Comparison of ENCODE assay signal across 8 mouse cellular contexts in the genomic region with DNA sequence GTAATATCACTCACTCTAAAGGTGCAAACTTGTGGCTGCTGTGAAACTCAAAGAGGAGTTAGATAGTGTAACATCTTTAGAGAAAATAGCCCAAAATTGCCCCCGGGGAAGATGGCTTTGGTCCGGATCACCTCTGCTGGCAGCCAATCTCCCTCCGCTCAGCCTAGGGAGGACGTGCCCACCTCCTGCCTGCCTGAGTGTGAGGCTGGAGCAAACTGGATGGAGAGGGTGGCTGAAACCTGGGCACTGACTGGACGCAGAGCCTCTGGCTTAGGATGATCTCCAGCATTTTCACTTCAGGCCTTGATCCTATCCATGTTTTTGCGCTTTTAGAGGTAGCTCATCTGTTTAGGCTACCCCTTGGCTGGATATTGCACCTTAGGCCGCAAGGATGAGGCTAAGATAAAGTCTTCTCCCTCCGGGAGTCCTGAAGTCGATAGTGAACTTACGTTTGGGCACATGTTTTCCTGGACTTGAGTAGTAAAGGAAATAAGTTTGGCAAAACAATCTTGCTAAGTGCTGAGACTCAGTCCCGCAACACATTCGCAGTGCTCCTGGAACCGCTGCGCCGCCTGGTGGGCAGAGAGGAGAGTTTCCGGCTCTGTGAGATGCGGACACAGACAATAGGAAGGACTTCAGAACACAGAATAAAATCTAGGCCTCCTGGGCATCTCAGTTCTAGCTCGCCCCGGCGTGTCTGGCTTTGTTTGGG. TPM values are rescaled to one million over a fixed set of nuclear protein-coding genes. Genes with fewer than 3 reads are reported as not detected.
A peak's percentile ranks its signal among the peaks of the same experiment; 100 is the strongest.
DNase-seq lines count a peak whose midpoint lies in the region; ATAC-seq and TF ChIP-seq lines count a peak whose summit lies in the region.

No protein-coding gene starts in this region.

- ATAC-seq in hindbrain, embryonic 14.5 days (ENCODE audit: low FRiP score), result no peak
- ATAC-seq in megakaryocyte, adult 5-6 weeks (ENCODE audit: poor library complexity, severe bottlenecking), result peak; percentile 84

- peak; percentile 93 for TF ChIP-seq CTCF in left cerebral cortex, adult 2 months (IDR thresholded peaks at IDR 0.05)

- H3K27ac ChIP-seq in hindbrain, embryonic 14.5 days, result no peak overlapping the region
- peak overlapping the region; percentile 87 for H3K27ac ChIP-seq in left cerebral cortex, adult 2 months

- peak overlapping the region; percentile 46 for H3K4me3 ChIP-seq in hindbrain, embryonic 14.5 days (replicated peaks; ENCODE audit: low read length)
- H3K4me3 ChIP-seq in left cerebral cortex, adult 2 months, result peak overlapping the region; percentile 61; the same call in 1 of the 2 replicates

- H3K4me1 ChIP-seq in hindbrain, embryonic 14.5 days (replicated peaks; ENCODE audit: control insufficient read depth, insufficient read depth, low read length), result peaks cover 28% of the 10 kb centered on the region

- H3K9me3 ChIP-seq in hindbrain, embryonic 14.5 days (ENCODE audit: control insufficient read depth, low read length), result no peaks in the 10 kb centered on the region

- peak overlapping the region; percentile 95 for H3K4me2 ChIP-seq in hindbrain, embryonic 14.5 days (replicated peaks)

- no peaks in the 10 kb centered on the region for H3K36me3 ChIP-seq in hindbrain, embryonic 14.5 days (replicated peaks; ENCODE audit: control insufficient read depth, insufficient read depth)

- H3K27me3 ChIP-seq in hindbrain, embryonic 14.5 days (ENCODE audit: control insufficient read depth, insufficient read depth, low read length), result peaks cover 29% of the 10 kb centered on the region

- DNase-seq in Muller cell, postnatal 12 days (ENCODE audit: inconsistent ontology term), result peak; percentile 87
- DNase-seq in cerebellum, adult 9-11 months, result peak; percentile 83
- DNase-seq in gastrocnemius, adult 18-20 months (ENCODE audit: low spot score), result peak; percentile 85
- peak; percentile 89 for DNase-seq in hindbrain, embryonic 14.5 days (ENCODE audit: low spot score)
- DNase-seq in left cerebral cortex, adult 2 months (ENCODE audit: extremely low spot score in 1 of 2, low spot score in 2 of 2), result peak; percentile 78 to 82
- DNase-seq in retina, postnatal 7 days (ENCODE audit: low read depth, low spot score), result peak; percentile 76
- DNase-seq in urinary bladder, adult 2 months (ENCODE audit: low spot score), result peak; percentile 80

- WGBS in hindbrain, embryonic 14.5 days, result 11% methylated on average over 20 of the region's 20 CpGs

- peak overlapping the region; percentile 61 for H3K9ac ChIP-seq in hindbrain, embryonic 14.5 days

- intact Hi-C loops in left cerebral cortex, adult 2 months (cut with DNase I), result loop anchor here (1.0 kb wide), 2 partner anchors 31 to 35 kb away; a partner anchor contains a TSS

RNA-seq across cellular contexts. Expression of a gene that starts 0.8 kb away (rescaled TPM):
- total RNA-seq in gastrocnemius, adult 18-20 months (2021), result 10 to 100 TPM in 1 of 2 experiments, 1 to 10 TPM in 1; 5.7 to 18.8 TPM
- polyA plus RNA-seq in hindbrain, embryonic 14.5 days (2014; fragmentation: Nextera tagmentation; extraction: Ambion mirVana), result 9.4 and 10.8 TPM in 2 replicates
- total RNA-seq in left cerebral cortex, adult 2 months (2021), result 1 to 10 TPM; 5.5 to 5.9 TPM
- total RNA-seq in megakaryocyte, adult 5-6 weeks (2015), result not detected in 2 replicates
- total RNA-seq in megakaryocyte, adult 5-6 weeks (2017), result not detected in 2 replicates
- polyA plus RNA-seq in urinary bladder, adult 2 months (2012; rRNA removed), result 41.8 and 43.5 TPM in 2 replicates

RNA-seq across cellular contexts. Expression of a gene that starts 11.4 kb away (rescaled TPM):
- total RNA-seq in gastrocnemius, adult 18-20 months (2021), result 1 to 10 TPM; 7.0 to 8.9 TPM
- polyA plus RNA-seq in hindbrain, embryonic 14.5 days (2014; fragmentation: Nextera tagmentation; extraction: Ambion mirVana), result 36.0 and 38.8 TPM in 2 replicates
- 10 to 100 TPM; 36.0 to 38.6 TPM for total RNA-seq in left cerebral cortex, adult 2 months (2021)
- total RNA-seq in megakaryocyte, adult 5-6 weeks (2015), result 42.9 and 68.4 TPM in 2 replicates
- total RNA-seq in megakaryocyte, adult 5-6 weeks (2017), result 31.5 and 52.2 TPM in 2 replicates
- 128 and 156 TPM in 2 replicates for polyA plus RNA-seq in urinary bladder, adult 2 months (2012; rRNA removed)

RNA-seq across cellular contexts. Expression of a gene that starts 22.6 kb away (rescaled TPM):
- total RNA-seq in gastrocnemius, adult 18-20 months (2021), result 10 to 100 TPM; 22.6 to 24.3 TPM
- 80.7 and 94.4 TPM in 2 replicates for polyA plus RNA-seq in hindbrain, embryonic 14.5 days (2014; fragmentation: Nextera tagmentation; extraction: Ambion mirVana)
- total RNA-seq in left cerebral cortex, adult 2 months (2021), result 10 to 100 TPM; 50.9 to 53.1 TPM
- total RNA-seq in megakaryocyte, adult 5-6 weeks (2015), result 84.6 and 95.5 TPM in 2 replicates
- total RNA-seq in megakaryocyte, adult 5-6 weeks (2017), result 72.1 and 82.3 TPM in 2 replicates
- polyA plus RNA-seq in urinary bladder, adult 2 months (2012; rRNA removed), result 200 and 251 TPM in 2 replicates

RNA-seq across cellular contexts. Expression of a gene that starts 35.6 kb away (rescaled TPM):
- under 1 TPM; 0.14 to 0.31 TPM for total RNA-seq in gastrocnemius, adult 18-20 months (2021)
- 65.8 and 66.5 TPM in 2 replicates for polyA plus RNA-seq in hindbrain, embryonic 14.5 days (2014; fragmentation: Nextera tagmentation; extraction: Ambion mirVana)
- 10 to 100 TPM; 82.8 to 85.1 TPM for total RNA-seq in left cerebral cortex, adult 2 months (2021)
- 0.39 and 0.80 TPM in 2 replicates for total RNA-seq in megakaryocyte, adult 5-6 weeks (2015)
- 0.55 TPM in 1 of 2 replicates, not detected in the other for total RNA-seq in megakaryocyte, adult 5-6 weeks (2017)
- 4.1 and 6.0 TPM in 2 replicates for polyA plus RNA-seq in urinary bladder, adult 2 months (2012; rRNA removed)

RNA-seq across cellular contexts. Expression of a gene that starts 36.0 kb away (rescaled TPM):
- total RNA-seq in gastrocnemius, adult 18-20 months (2021), result 10 to 100 TPM; 70.2 to 74.5 TPM
- polyA plus RNA-seq in hindbrain, embryonic 14.5 days (2014; fragmentation: Nextera tagmentation; extraction: Ambion mirVana), result 209 and 224 TPM in 2 replicates
- total RNA-seq in left cerebral cortex, adult 2 months (2021), result 10 to 100 TPM; 63.2 to 71.4 TPM
- 142 and 167 TPM in 2 replicates for total RNA-seq in megakaryocyte, adult 5-6 weeks (2015)
- 159 and 189 TPM in 2 replicates for total RNA-seq in megakaryocyte, adult 5-6 weeks (2017)
- 67.7 and 77.1 TPM in 2 replicates for polyA plus RNA-seq in urinary bladder, adult 2 months (2012; rRNA removed)

Comparison
In these comparisons a context has a peak if more than half of its experiments do, and no peak if none do; other contexts are left out.
1. RNA of a gene that starts 0.8 kb away (total RNA-seq): 5.7 to 18.8 TPM in gastrocnemius, adult 18-20 months and 5.5 to 5.9 TPM in left cerebral cortex, adult 2 months; not detected in megakaryocyte, adult 5-6 weeks; every median in the first group is over 4 times any median in the second.
2. Peak in every context shown above with its lines, with median percentiles within 50 percentile points of each other: DNase-seq.